Comparison of ENCODE assay signal across 7 mouse cellular contexts in the genomic region with DNA sequence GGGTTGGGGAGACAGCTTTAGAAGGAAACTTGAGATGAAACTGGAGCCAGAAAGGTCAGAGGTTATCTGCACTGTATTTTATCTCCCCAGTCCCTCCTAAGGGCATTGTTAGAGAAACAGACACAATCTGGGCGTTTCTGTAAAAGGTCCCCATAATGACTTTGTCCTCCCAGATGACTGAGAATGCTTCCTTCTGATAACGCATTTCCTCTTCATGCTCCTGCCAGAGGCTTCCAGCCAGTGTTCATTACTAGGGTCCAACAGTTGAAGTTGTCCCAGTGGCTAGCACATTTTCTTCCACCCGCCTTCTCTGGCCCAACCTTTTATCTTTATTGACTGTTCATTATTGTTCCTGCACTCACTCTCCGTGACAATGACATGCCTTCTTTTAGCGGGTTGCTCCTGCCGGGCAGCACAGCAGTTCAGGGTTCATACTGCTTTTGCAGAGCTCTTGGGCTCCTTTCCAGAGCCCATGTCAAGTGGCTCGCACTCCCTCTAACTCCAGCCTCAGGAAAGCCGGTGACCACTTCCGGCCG.
DNase-seq lines count a peak whose midpoint lies in the region; ATAC-seq and TF ChIP-seq lines count a peak whose summit lies in the region.

No protein-coding gene starts in this region.

- peaks cover 40% of the 10 kb centered on the region for H3K4me1 ChIP-seq in heart, embryonic 12.5 days (replicated peaks)
- H3K4me1 ChIP-seq in kidney, postnatal 0 days (replicated peaks; ENCODE audit: insufficient read depth, low read length), result no peaks in the 10 kb centered on the region

- H3K9me3 ChIP-seq in heart, embryonic 12.5 days (replicated peaks), result no peaks in the 10 kb centered on the region
- H3K9me3 ChIP-seq in kidney, postnatal 0 days (replicated peaks; ENCODE audit: low read length), result no peaks in the 10 kb centered on the region

- DNase-seq in embryo, embryonic 10 days (ENCODE audit: low spot score), result peak; percentile 35
- peak; percentile 84 for DNase-seq in kidney, postnatal 0 days (ENCODE audit: low spot score)
- peak; percentile 73 for DNase-seq in lung, postnatal 36 days
- no peak for DNase-seq in cerebellum, postnatal 10 days
- no peak for DNase-seq in natural killer cell, adult 2 months (ENCODE audit: low spot score in 2 of 2)
- DNase-seq in urinary bladder, postnatal 10 days (ENCODE audit: low spot score), result no peak

- peak overlapping the region; percentile 69 for H3K27ac ChIP-seq in heart, embryonic 12.5 days (ENCODE audit: poor library complexity, severe bottlenecking)
- peak overlapping the region; percentile 44 for H3K27ac ChIP-seq in kidney, postnatal 0 days

- 8% methylated on average over 10 of the region's 10 CpGs for WGBS in heart, embryonic 12.5 days
- 27% methylated on average over 10 of the region's 10 CpGs for WGBS in kidney, postnatal 0 days

- no peaks in the 10 kb centered on the region for H3K36me3 ChIP-seq in heart, embryonic 12.5 days
- no peaks in the 10 kb centered on the region for H3K36me3 ChIP-seq in kidney, postnatal 0 days (ENCODE audit: insufficient read depth, low read length)

- peak overlapping the region; percentile 48 for H3K4me2 ChIP-seq in heart, embryonic 12.5 days
- H3K4me2 ChIP-seq in kidney, postnatal 0 days (ENCODE audit: low read length), result no peak overlapping the region

- peak; percentile 71 for ATAC-seq in heart, embryonic 12.5 days (ENCODE audit: insufficient number of reproducible peaks, low FRiP score)
- ATAC-seq in kidney, postnatal 0 days (replicated peaks; ENCODE audit: low FRiP score, low read depth), result no peak

- no peaks in the 10 kb centered on the region for H3K27me3 ChIP-seq in heart, embryonic 12.5 days (replicated peaks)
- H3K27me3 ChIP-seq in kidney, postnatal 0 days (ENCODE audit: insufficient read depth, low read length), result no peaks in the 10 kb centered on the region

- H3K9ac ChIP-seq in heart, embryonic 12.5 days, result no peak overlapping the region
- no peak overlapping the region for H3K9ac ChIP-seq in kidney, postnatal 0 days (ENCODE audit: low read depth, low read length)

- TF ChIP-seq CTCF in kidney, postnatal 0 days (IDR thresholded peaks at IDR 0.05; ENCODE audit: low read depth), result no peak

- H3K4me3 ChIP-seq in heart, embryonic 12.5 days, result no peak overlapping the region
- H3K4me3 ChIP-seq in kidney, postnatal 0 days (replicated peaks; ENCODE audit: low read depth, low read length), result no peak overlapping the region

Comparison
In these comparisons a context has a peak if more than half of its experiments do, and no peak if none do; other contexts are left out.
1. DNase-seq: peak in embryo, embryonic 10 days (single experiment), kidney, postnatal 0 days (single experiment) and lung, postnatal 36 days (single experiment); none in cerebellum, postnatal 10 days (0 of 2), natural killer cell, adult 2 months (0 of 2) and urinary bladder, postnatal 10 days (single experiment).